Mouse (Mus musculus): ENCODE results near the gene Bdkrb2.

The Bdkrb2 gene

GRCm38 (mm10) chr12:105562936-105563680, at the start of gene Bdkrb2:
Gene Bdkrb2, plus strand, starts transcription at chr12:105563226.
- DNase-seq (ENCODE audit: low read depth): no peak

DNA sequence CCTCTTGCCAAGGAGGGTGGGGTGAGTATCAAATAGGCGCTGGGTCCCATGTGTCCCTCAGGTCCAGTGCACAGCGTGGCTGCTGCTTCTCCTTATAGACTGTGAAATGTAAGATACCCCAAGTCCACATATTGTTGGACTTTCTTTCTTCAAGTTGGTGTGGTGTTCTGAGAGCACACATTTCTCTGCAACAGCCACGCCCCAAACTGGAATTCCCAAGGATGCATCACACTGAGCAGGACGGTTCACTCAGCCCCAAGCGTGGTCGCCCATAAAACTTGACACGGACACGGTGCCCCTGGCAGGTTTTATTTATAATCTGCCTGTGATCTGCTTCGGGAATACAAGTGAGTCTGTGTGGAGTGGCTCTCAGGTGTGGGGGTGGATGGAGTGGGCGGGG, 48.9 kb upstream of the Bdkrb2 start:
- DNase-seq (ENCODE audit: low read depth): no peak

- no peak for DNase-seq (ENCODE audit: low read depth)
Observed at GRCm38 (mm10) chr12:105517026-105517675, 45.9 kb upstream of the Bdkrb2 start.

GRCm38 (mm10) chr12:105519851-105520250, 43.2 kb upstream of the Bdkrb2 start:
- DNase-seq (ENCODE audit: low read depth): no peak

GRCm38 (mm10) chr12:105521170-105521762, 41.8 kb upstream of the Bdkrb2 start:
- DNase-seq (ENCODE audit: low read depth): no peak

DNA sequence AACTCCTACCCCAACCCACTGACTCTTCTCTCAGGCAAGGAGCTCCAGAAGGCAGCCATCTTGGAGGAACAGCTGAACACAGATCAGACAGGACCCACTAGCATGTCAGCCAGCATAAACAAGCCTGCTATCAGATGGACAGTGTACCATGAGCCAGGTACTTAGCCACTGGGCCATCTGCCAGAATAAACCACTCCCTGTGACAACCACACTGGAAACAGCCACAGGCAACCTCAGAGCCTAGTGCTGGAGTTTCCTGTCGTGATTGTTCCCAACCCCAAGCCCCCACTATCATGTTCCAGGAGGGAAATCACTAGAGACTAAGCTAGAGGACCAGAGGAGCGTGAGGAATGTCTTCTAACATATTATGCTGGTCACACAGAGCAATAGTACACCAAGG, 39.3 kb upstream of the Bdkrb2 start:
- DNase-seq (ENCODE audit: low read depth): no peak

DNA sequence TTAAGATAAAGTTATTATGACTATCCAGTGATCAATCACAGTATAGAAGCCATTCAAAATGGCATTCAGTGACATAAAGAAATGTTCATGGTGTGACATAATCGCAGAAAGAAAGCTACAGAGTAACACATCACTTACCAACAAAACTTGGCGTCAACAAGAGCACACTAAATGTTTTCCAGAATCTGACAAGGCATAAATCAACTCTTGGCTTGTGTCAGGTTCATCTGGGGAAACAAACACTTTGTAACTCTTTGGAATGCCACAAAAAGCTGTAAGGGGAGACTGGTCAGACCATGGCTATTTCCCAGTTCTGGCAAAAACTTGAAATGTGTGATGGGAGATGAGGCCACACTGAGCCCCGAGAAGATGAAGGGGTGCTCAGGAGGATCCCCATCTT, 36.8 kb upstream of the Bdkrb2 start:
- DNase-seq (ENCODE audit: low read depth): no peak

DNA sequence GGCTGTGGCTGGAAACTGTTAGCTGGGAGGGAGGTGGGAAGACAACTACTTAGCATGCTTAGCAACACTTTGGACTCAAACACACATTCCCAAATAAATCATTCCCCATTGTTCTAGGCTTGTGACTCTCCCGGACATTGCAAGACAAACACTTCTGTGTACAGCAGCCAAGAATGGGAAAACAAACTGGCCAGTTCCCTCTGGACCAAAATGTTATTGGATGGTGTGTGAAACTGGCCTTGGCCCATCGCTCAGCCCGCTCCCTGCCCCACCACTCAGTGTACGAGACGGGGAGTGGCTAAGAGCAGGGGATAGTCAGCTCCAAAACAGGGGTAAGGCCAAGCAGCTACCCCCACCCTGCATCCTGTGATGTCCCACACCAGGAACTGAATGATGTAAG, 36.2 kb upstream of the Bdkrb2 start:
- DNase-seq (ENCODE audit: low read depth): no peak

DNA sequence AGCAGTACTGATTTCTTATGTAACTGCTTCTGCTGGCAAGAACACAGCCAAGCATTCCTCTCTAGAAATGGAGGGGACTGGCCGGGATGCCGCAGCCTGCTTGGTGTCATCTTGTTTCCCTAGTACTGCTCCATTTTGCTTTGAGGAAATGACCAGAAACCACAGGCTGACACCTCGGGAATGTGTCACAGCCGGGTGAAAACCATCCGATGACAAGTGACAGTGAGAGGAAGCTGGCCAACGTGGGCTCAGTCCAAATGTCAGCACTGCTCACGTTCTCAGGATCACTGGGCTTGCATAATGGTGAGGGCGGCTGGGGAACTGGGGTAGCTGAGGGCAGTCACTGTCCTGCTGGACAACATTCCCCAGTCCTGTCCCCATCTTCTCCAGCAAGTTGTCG, 33.5 kb upstream of the Bdkrb2 start:
- no peak for DNase-seq (ENCODE audit: low read depth)

DNA sequence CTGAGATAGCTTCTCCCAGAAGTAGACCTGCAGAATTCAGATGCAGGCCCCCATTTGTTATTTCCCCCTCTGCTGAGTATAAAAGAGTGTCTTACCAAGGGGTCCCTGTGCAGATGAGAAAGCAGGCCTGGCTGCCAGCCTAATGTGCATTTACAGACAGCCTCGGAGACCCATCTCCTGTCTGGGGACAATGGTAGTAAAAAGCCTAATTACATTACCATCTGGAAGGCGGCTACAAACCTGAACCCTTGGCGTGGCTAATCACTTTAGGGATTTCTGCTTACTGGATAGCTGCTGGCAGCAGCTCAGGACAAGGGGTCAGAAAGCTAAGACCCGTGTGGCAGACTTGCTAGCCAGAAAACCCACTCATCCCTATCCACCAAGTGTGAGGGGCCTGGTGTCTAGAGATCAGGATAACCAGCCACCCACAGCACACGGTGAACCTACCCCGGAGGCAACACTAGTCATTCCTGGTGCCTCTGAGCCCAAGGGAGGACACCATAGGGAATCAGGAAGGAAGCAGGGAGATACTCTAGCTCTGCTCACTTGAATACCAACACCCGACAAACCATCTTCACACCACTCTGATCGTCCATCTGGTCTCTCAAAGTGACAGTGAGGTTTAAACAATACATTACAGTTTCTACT, 31.2 kb upstream of the Bdkrb2 start:
- DNase-seq (ENCODE audit: low read depth): no peak

DNA sequence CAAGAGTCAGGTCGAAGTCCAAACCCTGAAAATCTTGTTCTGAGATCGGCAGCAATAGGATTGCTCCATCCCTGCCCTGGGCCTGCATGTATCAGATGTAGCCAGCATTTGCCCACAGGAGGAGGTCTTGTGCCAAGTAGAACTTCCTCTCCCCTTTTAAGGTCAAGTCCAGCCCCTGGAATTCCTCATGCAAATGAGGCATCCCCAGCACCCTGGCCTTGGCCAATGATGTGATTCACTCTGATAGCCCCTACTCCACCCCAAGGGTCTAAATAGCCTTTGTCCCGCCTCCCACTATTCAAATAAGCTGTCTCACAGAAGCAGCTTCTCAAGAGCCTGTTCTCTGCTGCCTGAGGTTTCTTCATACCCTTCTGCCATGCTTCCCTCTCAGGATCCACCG, 28.2 kb upstream of the Bdkrb2 start:
- DNase-seq (ENCODE audit: low read depth): no peak

- DNase-seq (ENCODE audit: low read depth): no peak
Observed at GRCm38 (mm10) chr12:105535968-105536760, 26.9 kb upstream of the Bdkrb2 start.

DNA sequence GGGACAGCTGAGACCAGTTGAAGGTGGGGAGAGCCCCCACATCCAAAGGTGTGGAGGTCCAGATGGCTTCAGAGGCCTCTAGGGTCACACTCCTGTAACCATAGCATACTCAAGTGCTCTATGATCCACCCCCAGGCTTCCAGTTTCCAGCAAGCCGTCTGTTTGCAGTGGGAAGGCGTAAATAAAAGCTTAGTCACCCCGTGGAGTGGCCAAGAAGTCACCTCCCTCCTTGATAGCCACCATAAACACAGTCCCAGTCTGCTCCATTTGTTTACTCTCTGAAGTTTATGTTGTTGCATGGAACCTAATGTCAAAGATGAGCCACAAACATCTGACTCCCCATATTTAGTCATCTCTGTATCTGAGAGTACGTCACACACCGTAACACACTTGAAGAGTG, 25.9 kb upstream of the Bdkrb2 start:
- no peak for DNase-seq (ENCODE audit: low read depth)

GRCm38 (mm10) chr12:105539649-105540048, 23.4 kb upstream of the Bdkrb2 start:
- no peak for DNase-seq (ENCODE audit: low read depth)

DNA sequence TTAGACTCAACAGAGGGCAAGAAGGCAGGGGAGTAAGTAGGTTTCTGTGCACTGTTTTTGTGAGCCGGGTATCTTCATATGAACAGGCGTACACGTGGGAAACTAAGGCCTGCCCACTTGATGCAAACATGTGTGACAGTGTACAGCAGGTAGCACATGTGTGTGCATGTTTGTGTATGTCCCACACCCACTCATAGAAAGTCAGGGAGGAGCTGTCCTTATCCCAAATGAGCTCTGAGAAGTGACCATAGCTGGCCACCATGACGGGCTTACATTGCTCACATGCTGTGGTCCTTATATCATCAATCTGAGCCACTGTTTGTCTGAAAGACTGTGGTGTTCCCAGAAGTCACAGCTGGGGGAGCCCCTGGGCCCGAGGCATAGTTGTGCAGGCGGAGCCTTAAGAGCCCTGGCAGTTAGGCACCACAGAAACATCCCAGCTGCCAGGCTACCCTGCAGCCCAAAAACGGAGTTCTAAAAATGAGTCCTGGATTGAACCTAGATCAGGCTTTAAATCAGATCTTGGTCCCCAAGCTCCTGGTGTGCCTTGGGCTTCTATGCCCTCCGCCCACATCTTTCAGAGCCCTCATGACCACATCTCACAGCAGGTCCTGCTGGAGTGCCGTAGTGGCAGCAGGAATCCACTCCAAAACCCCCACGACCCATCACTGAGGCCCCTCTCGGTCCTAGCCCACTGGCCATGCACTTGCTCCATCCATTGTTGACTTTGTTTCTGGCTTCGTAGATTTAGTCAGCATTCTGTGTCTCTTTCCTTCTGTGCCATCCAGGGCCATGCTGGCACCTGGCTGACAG, 21.2 kb upstream of the Bdkrb2 start:
- DNase-seq (ENCODE audit: low read depth): no peak

DNA sequence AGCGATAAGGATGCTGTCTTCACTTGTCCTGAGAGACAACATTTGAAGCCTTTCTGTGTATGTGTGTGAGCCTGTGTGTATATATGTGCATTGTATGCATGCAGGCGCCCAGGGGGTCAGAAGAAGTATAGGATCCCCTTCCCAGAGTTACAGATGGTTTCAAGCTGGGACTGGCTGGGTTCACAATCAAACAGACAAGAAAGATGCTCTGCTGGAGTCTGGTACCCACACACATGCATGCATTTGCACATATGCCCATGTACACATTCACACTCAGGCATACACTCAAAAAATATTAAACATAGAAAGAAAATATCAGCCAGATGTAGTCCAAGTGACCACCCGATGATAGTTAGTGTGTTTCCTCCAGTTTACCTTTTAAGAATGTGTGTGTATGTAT, 20.5 kb upstream of the Bdkrb2 start:
- DNase-seq (ENCODE audit: low read depth): no peak

GRCm38 (mm10) chr12:105543176-105543575, 19.9 kb upstream of the Bdkrb2 start:
- DNase-seq (ENCODE audit: low read depth): no peak

- no peak for DNase-seq (ENCODE audit: low read depth)
Observed at GRCm38 (mm10) chr12:105543751-105544150, 19.3 kb upstream of the Bdkrb2 start.

- DNase-seq (ENCODE audit: low read depth): no peak
Observed at GRCm38 (mm10) chr12:105544872-105545271, 18.2 kb upstream of the Bdkrb2 start.

DNA sequence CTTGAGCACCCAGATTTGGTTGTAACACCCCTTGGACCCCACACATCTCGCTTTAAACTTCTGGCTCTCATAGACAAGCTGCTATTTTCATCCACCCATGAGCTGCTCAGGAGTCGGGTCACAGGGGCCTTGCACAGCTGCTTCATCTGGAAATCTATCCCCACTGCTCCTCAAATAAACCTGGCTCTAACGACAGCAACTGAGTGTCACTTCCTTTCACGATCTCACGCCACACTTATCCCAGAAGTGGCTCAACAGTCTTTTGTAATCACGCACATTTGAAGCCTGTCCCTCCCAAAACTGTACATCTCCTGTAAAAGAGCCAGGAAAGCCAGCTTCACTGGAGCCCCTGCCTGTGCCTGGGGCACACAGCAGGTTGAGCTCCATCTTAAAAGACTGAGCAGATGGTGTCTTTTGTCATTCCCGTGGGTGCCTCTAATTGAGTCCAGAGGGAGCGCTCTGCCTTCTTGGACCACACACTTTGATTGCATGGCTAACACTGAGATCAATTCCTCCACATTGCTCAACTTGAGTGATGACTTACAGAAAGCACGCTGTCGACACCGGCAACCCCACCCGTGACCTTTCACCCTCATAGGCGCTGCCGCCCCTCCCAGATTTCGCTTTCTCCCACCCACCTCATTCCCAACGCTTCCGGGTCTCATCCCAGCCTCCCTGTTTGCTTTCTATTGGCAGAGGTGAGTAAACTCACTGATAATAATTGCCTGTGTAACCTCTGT, 17.2 kb upstream of the Bdkrb2 start:
- DNase-seq (ENCODE audit: low read depth): no peak

GRCm38 (mm10) chr12:105546538-105546937, 16.5 kb upstream of the Bdkrb2 start:
- no peak for DNase-seq (ENCODE audit: low read depth)

All from naive thymus-derived CD4-positive, alpha-beta T cell, adult 2 months (primary cell).